ENCODE assay signal across 15 mouse cellular contexts in the genomic region with DNA sequence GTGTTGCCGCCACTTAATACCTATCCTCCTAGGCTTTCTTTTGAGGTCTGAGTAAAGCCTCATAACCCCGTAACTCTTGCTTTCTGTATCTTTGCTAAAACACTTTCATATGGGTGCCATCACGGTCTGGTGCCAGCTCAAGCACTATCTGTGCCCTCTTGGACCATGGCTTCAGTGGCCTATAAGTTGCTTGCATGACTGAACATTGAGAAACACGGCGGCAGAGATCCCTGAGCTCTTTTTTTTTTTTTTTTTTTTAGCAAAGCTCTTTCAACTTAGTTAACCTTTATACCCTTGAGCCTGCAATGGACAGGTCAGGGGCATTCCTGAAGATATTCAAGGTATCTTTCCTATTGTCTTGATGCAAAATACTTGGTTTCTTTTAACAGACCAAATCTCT.
"Had no signal": no experiment of that assay in that cellular context is flagged by ENCODE, and none has a peak within 500 bp of the region (broad histone marks: within the 10 kb centered on the region; RNA-seq: fewer than 3 reads in every experiment).

No protein-coding gene starts in this region.

- H3K27ac ChIP-seq: left cerebral cortex, adult 2 months; limb, embryonic 15.5 days; liver, embryonic 12.5 days; lung, embryonic 15.5 days; macrophage; midbrain, embryonic 12.5 days; neural tube, embryonic 13.5 days; stomach, embryonic 15.5 days had no signal

- H3K27me3 ChIP-seq: limb, embryonic 15.5 days; liver, embryonic 12.5 days; lung, embryonic 15.5 days; stomach, embryonic 15.5 days had no signal

- ATAC-seq: intestine, embryonic 16.5 days; liver, embryonic 12.5 days; midbrain, embryonic 16.5 days had no signal

- DNase-seq: lung, postnatal 14 days; retina, postnatal 1 day; right cerebral cortex, postnatal 14 days; thymus, adult 2 months; thymus, postnatal 36 days had no signal

- H3K36me3 ChIP-seq: limb, embryonic 15.5 days; liver, embryonic 12.5 days; lung, embryonic 15.5 days; midbrain, embryonic 12.5 days; neural tube, embryonic 13.5 days; stomach, embryonic 15.5 days had no signal

- H3K9ac ChIP-seq: limb, embryonic 15.5 days; liver, embryonic 12.5 days; lung, embryonic 15.5 days; midbrain, embryonic 12.5 days; neural tube, embryonic 13.5 days; stomach, embryonic 15.5 days had no signal

- H3K4me3 ChIP-seq: left cerebral cortex, adult 2 months; limb, embryonic 15.5 days; liver, embryonic 12.5 days; lung, embryonic 15.5 days; midbrain, embryonic 12.5 days; neural tube, embryonic 13.5 days; stomach, embryonic 15.5 days had no signal

- H3K4me1 ChIP-seq: limb, embryonic 15.5 days; liver, embryonic 12.5 days; lung, embryonic 15.5 days; midbrain, embryonic 12.5 days; neural tube, embryonic 13.5 days; stomach, embryonic 15.5 days had no signal

- H3K9me3 ChIP-seq: limb, embryonic 15.5 days; liver, embryonic 12.5 days; lung, embryonic 15.5 days; midbrain, embryonic 12.5 days; neural tube, embryonic 13.5 days; stomach, embryonic 15.5 days had no signal

- H3K4me2 ChIP-seq: limb, embryonic 15.5 days; liver, embryonic 12.5 days; lung, embryonic 15.5 days; midbrain, embryonic 12.5 days; neural tube, embryonic 13.5 days; stomach, embryonic 15.5 days had no signal
